Mouse (Mus musculus) c-Kit-positive CD71-negative TER-119-negative erythroid progenitor cells, embryonic 14.5 days (primary cell): ENCODE results near the gene Sys1.

ENCODE experiments used
- DNase-seq: peaks from one replicate; pipeline ENCODE4 v3.0.0-alpha.2; 2013; ENCODE audit warnings: low read depth

The Sys1 gene

DNA sequence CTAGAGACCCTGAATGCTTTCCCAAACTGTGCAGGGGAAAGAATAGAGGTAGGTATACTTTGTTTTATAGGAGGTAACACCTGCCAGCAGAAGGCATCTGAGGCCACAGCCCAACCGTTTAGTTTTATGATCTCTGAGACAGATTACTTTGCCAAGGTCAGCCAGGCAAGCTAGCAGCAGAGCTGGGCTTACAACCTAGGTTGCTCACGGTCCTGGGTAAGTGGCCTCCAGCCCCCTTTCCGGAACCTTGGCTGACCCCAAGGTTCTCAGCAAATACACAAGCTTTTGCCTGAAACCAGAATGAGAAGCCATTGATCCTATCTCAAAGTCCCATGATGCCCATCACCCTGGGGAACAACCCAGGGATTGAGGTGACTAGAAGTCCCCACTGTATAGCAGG, 22.1 kb upstream of the Sys1 start:
- DNase-seq, result no peak

DNA sequence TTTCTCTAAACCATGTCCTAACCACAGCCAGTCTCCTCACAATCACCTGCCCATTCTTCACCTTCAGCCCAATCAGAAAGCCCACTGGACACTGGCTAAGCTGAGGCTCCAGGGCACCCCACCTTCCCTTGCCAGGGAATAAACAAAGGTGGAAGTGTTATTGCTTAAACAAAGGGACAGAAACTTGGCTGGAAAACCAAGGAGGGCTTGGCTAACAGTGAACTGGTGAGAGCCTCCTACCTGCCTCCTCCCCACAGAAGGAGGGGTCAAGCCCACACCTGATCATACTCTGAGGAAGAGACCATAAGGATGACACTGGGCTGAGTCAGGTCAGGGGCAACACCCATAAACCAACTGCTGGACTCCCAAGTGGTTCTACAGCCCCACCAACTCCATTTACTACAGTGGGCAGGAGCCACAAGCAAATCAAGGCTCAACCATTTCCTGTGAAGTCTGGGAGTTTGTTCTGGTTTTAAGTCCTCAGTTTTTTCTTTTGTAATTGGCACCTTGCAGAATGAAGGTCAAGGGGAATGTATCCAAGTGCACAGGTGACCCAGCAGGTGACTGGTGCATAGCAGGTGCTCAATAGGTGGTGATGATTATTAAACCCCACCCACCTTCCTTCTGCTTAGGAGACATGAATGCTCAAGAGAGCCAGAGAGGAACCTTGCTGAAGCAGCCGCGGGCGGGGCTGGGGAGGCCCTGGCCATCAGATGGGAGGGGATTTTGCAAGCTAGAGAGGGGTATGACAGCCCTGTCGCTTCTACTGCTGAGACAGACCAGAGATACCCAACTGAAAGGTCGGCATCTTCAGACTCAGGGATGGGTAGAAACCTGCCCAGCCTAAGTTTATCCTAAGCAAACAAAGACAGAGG, 21.3 kb upstream of the Sys1 start:
- DNase-seq, result no peak

DNA sequence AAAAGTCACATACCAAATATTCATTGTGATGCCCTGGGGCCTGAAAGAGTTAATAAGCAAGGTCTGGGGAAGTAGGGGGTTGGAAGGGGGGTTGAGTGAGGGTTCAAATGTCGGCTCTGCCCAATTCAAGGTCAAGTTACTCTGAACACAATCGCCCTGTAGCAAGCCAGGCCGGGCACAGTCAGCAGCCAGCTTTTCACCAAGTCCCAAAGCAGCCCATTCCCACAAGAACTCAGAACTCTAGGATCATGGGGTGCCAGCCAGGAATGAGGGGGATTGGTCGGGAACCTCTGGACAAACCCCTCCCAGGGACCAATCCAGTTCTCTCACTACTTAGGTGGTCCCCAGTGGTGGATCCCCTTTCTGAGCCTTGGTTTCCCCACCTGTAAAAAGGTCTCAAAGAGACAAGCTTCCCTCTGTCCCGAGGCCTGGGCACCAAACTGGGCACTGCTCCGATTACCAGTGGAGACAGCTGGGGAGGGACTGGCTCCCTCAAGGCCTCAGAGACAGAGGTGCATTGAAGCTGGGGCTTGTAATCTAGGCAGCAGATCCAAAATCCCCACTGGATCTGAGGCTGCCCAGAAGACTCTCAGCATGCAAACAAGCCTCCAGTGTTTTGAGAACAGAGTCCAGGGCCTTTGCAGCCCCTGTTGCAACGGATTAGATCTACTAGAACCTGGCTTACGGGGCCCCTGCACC, 20.4 kb upstream of the Sys1 start:
- no peak for DNase-seq

DNA sequence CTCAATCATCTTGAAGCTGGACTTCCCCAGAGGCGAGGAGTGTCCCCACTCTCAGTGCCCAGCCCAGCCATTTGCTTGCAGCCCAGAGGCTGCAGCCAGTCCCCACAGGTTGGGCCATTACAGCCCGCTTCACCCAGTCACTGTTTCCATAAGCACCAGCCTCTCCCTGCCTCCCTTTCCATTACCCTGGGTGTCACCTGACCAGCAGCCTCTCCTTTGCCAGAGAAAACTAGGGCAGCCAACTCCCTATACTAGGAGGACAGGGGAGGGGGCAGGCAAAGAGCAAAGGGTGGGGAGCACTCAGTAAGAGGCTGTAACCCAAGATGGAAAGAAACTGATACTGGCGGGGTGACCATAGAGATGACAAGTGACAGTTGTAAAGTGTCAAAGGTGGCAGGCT, 19.8 kb upstream of the Sys1 start:
- DNase-seq, result no peak

DNA sequence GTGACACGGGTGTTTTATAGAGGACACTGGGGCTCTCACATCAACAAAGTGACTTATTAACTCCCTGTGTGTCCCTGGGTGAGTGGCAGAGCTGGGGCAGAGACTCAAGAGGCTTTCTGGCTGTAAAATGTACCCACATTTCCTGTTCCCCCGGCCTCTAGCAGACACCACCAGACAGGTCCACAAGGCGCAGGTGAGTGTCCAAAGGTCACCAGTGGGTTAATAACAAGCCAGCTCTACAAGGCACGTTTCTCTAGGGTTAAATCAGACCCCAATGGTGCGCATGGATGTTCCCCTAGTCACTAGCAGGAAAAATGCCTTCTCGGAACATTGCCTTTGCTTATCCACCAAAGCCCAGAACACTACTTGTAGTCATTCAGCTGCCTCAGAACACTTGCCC, 19.1 kb upstream of the Sys1 start:
- no peak for DNase-seq

DNA sequence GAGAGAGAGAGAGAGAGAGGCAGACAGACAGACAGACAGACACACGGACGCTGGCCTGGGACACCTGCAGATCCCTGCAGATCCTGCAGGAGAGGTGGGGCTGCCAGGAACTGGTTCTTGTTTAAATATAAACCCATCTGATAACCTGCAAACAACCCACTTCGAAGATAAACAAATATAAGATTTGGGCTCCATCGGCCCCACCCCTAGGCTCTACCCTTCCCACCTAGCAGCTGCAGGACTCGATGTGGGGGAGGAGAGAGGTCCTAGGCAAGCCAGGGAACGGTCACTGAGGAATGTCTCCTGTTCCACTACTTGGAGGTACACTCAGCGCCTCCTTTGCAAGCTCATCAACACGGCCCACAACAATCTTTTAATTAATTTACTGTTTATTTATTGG, 18.5 kb upstream of the Sys1 start:
- DNase-seq, result no peak

DNA sequence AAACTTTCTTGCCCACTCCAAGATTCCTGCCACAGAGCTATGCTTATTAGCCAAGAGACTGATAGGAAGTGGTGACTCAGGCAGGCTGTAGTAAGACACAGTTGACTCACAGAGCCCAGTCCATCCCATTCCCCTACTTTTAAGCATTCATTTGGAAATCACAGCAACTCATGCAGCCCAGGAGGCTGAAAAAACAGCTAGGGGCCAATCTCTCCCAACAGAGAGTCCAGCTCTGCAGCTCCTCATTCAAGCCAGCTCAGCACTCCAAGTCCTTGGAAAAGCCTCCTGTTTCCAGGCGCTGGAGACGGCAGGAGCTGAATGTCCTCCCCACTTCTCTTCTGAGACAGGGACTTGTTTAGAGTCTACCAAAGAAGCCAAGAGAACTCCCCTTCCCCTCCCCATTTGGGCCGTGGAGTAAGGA, 17.8 kb upstream of the Sys1 start:
- no peak for DNase-seq

DNA sequence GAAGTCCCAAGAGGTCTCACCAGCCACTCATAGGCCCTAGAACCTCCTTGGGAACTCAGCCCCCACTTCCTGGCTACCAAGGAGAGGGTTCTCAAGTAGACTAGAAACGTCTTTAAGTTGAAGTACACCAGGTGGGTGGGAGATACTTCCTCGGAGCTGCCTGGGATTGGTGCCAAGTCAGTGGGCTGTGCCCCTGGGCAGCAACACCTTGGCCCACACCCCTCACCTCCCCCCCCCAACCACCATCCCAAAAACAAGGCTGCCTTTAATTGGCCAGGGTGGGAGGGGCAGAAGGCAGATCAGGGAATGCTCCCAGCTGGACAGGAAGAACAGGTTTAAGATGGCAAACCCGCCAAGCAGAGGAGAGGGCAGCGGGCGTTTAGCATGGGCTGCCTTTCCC, 16.4 kb upstream of the Sys1 start:
- DNase-seq, result no peak

DNA sequence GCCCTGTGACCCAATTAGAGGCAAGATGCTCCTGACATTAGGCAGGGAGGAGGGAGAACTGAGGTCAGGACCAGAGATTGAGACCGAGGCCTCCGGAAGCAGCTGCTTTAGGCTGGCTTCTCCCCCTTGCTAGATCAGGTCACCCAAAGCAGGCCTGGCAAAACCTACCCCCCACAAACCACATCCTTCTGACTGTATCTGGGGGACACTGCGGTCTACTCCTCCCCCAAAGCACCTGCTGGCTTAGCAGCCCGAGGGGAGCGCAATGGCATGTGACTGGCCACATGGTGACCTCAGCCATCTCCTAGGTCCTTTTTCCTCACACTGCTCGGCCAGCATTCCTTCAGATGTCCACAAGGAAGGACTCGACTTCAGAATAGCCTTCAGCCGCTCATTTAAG, 15.6 kb upstream of the Sys1 start:
- peak; percentile 38 for DNase-seq

DNA sequence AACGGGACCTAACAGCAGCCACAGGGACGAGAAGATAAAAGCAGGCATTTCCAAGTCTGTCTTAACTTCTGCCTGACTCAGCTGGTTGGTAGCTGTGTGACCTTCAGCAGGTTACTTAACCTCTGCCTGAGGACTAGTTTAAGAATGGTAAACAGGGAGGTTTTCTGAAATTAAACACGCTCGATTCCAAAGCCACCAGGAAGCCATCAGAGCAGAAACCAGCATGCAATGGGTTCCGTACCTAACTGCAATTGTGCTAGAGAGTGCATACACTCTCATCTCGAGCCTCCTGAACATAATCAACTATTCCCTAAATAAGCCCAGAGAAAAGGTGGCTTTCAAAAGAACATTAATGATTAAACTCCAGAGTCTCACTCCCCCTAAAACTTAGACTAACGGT, 15.0 kb upstream of the Sys1 start:
- no peak for DNase-seq

DNA sequence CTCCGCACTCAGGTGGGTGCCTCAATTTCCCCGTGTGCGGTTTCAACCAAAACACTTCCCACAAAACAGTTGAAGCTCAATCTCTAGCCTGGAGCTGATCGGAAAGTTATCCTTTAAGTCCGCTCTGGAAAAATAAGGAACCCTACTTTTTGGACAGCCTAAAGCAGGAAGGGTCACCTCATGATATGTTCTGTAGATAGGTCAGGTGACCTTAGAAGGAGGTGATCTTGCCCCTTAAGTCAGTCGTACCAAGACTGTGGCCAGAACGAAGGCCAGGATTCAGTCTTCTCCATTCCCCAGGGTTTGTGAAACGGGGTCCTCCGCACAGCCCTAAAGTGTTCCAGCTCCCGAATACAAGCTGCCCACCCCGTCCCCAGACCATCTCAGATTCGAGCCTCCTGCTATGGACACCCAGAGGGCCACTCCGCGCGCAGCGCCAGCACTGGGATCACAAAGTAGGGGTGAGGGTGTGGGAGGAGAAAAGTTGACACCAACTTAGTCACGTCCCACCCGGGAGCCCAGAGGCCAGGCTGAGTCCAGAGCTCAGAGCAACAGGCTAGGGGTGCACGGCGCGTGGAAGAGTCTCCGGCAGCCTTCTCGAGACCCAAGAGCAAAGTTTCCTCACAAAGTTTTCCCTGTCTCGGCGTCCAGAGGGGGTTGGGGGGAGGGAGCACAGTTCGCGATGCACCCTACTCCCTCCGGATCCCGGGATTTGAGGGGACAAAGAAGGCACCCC, 14.3 kb upstream of the Sys1 start:
- no peak for DNase-seq

DNA sequence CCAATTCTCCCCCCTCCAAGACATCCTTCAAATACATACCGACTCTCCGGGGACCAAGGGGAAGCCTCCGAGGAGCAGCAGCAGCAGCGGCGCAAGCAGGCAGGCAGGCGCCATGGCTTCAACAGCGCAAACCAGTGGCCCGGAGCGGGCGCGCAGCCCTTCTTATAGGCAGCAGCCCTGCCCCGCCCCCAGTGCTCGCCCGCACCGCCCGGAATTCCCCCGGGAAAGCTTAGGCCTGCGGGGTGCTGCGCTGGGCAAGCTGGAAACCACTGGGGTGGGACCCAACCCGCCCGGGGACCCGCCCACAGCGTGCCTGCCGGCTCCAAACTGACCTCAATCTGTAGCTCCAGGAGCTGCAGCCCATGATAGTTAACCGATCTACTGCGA, 13.7 kb upstream of the Sys1 start:
- DNase-seq, result no peak

DNA sequence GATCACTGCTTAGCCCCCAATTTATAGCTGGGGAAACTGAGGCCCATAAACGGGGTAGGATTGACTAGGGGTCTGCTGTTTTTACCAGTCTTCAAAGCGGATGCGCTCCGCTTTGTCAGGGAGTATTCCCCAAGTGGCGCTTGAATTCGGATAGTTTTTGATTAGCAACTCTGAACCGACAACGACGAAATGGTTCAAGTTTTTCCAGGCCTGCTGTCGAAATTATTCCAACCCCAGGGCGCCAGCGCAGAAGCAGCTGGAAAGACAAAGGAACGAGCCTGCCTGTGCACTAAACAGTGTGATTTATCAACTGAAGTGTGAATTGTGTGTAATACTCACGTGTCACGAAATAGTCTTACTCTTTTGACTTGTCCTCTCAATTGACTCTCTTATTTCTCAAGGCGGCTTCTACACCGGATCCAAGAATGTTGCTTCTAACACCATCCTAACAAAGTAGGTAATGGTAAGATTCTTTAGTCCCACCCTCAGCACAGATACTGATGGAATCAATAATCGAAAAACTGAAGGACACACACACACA, 13.2 kb upstream of the Sys1 start, which contains the start of gene Sdc4:
Gene Sdc4, minus strand, starts transcription at position 428 of the 541 bp plus-strand sequence.
- no peak for DNase-seq

DNA sequence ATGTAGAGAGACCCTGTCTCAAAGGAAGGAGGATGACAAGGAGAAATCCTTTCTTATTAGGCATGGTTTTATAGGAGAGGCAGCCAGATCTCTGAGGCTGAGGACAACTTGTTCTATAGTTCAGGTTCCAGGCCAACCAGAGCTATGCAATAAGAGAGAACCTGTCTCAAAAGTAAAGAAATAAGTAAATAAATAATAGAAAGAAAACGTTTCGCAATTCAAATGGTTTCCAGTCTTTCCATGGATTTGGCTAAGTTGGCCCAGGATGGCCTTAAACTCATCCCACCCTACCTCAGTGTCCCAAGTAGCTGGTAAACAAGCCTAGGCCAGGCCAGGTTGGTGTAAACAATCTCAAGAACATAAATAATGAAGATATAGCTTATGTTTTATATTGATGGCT, 12.1 kb upstream of the Sys1 start:
- DNase-seq, result no peak

DNA sequence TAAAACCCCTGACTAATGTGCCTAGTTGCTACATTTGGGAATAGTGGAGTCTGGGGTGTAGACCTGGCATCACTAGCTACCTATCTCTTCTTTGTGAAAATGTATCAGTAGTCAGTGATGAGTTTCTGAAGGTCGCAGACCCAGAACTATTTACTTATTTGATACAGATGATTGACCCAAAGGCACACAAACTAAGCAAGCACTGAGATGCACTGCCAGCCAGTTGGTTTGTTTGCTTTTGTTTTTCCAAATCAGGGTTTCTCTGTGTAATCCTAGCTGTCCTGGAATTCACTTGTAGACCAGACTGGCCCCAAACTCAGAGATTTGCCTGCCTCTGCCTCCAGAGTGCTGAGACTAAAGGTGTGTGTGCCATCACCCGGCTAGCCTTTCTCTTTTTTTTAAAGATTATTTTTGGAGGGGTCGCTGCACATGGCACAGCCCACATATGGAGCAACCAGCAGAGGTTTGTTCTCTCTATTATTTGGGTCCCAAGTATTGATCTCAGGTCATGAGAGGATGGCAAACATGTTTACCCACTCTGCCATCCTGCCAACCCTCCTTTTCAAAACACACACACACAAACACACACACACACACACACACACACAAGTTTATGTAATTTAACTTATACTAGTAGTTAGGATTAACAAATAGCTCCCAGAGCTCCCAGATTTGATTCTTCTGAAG, 11.2 kb upstream of the Sys1 start:
- DNase-seq, result no peak

DNA sequence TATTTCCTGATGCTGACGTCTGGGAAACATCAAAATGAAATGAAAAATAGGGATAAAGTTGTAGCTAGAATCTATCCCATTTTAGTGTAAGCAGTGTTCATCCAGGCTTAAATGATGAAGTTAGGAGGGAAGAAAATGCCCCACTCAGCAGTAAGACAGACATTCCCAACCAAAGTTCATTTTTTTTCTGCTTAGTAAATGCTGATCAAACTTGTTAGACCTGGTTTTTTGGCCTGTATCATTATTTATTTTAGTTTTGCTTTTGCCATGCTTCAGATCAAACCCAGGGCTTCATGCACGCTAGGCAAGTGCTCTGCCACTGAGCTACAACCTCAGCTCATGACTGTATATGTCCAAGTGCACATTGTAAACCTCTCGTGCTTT, 10.7 kb upstream of the Sys1 start:
- DNase-seq, result no peak

DNA sequence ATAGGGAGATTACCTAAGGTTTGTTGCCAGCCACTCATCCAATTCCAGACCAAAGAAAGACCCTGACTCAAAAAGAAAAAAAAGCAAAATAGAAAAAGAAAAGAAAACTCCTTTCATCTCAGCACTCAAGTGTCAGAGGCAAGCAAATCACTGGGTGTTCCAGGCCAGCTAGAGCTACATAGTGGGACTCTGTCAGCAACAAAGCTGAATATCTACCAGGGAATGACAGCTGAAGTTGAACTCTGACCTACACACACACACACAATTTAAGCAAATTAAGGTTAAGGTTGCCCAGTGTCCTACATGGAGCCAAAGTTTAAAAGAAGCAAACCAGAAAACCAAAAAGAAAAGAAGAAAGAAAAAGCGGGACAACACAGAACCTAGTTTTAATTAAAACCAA, 8.6 kb upstream of the Sys1 start:
- no peak for DNase-seq

DNA sequence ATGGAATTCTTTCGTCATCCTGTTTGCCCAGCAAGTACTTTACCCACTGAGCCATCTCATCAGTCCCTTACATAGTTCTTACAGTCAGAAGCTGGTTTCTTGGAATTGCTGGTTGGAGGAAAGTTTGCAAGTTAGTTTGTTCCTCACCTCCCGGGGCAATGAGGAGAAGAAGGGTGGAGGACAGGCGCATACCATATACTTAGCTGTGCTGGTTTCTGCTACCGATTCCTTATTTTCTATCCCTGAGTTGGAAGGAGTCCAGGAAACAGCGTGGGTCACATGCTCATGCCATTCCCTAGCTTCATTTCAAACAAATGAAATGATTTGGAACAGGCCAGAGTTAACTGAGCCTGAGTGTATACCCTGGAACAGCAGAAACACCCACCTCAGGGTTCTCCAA, 7.8 kb upstream of the Sys1 start:
- no peak for DNase-seq

DNA sequence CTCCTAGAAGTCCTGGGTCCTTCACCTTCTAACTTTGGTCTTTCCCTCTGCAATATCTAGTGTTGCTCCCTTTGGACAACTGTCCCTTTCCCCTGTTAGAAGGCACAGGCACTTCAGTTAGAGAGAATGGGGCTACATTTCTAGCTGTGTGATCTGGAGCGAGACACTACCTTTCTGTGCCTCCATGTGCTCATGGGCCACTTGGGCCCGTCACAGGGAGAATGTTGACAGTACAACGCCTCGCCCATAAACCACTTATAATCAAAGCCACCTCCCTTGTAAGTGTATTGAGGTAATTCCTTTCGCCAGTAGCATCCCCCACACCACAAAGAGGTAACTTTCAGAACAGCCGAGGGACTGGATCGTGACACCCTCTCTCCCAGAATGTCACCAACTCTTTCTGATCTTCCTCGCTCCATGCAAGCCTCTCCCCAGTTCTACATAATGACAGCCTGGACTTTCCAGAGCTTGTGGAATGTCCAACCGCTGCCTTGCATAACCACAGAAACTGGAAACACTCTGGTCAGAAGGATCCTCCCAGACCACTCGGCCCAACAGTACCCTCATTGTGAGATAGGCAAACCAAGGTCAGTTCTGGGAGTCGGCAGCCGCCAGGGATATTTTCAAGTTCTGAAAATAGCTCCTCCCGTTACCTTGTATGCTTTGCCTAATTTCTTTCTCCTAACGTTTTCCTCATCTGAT, 7.3 kb upstream of the Sys1 start:
- DNase-seq, result no peak

DNA sequence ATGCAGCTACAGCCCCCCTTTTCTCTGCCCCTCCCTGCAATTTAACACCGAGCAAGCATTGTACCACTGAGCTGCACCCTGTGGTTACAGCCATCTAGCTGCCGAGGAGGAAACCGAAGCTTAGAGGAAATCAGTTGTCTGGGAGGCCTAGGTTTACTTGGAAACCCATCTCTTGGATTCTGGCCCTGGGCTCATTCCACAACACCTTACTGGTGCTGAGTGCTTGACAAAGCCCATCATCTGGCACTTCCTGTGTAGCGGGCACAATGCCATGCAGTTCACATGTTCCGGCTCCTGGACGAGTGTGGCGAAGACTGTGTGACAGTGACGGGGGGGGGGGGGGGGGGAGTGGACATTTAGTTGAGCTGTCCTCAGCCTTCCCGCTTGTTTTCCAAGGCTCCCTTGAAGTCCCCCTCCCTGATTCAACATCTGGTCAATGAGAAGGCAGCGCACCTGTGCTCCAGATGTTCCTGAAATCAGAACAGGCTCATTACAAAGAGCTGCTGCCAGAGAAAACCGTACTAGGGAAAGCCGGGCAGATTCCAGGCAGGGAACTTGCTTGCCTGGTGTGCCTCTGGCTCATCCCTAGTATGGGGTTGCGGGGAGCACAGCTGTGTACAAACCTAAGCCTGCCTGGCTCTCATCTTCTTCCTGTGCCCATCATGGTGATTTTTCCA, 4.6 kb upstream of the Sys1 start:
- DNase-seq, result no peak
